Mouse (Mus musculus) MEL (cell line): ENCODE results near the gene Flvcr1. TPM values are rescaled to one million over a fixed set of nuclear protein-coding genes. Genes with fewer than 3 reads are reported as not detected.

Source experiments
- DNase-seq: peaks from one replicate; pipeline ENCODE4 v3.0.0; 2011; ENCODE audit warnings: low read depth, low spot score
- H3K27ac ChIP-seq: 2 replicates; pipeline ENCODE4 v1.5.1; 2012; ENCODE audit warnings: low read depth, mild to moderate bottlenecking, control low read depth, low read length, moderate library complexity; ENCODE audit not compliant: control insufficient read depth
- H3K27me3 ChIP-seq, 2 experiments: fragments of 150-350 bp in 1 of 2; sonication (generic) in 1 of 2; 2 replicates each; pipeline ENCODE4 v1.6.1; 2012; ENCODE audit warnings: low read length in 2 of 2, mild to moderate bottlenecking in 2 of 2, improper control_type of control experiment in 1 of 2, moderate library complexity in 1 of 2; ENCODE audit not compliant: insufficient read depth in 2 of 2, control insufficient read depth in 1 of 2
- H3K36me3 ChIP-seq, 2 experiments: 2 replicates each; pipeline ENCODE4 v1.6.1; 2012 to 2014; ENCODE audit warnings: low read length in 2 of 2, improper control_type of control experiment in 1 of 2, inconsistent platforms in 1 of 2, mild to moderate bottlenecking in 1 of 2; ENCODE audit not compliant: insufficient read depth in 2 of 2, control insufficient read depth in 1 of 2
- H3K4me1 ChIP-seq, 2 experiments: fragments of 150-350 bp in 1 of 2; sonication (generic) in 1 of 2; 2 replicates each; pipeline ENCODE4 v1.6.1; 2012; ENCODE audit warnings: low read length in 2 of 2, improper control_type of control experiment in 1 of 2, mild to moderate bottlenecking in 1 of 2; ENCODE audit not compliant: insufficient read depth in 2 of 2, control insufficient read depth in 1 of 2
- H3K4me3 ChIP-seq, 2 experiments: fragments of 150-350 bp in 1 of 2; sonication (generic) in 1 of 2; 2 replicates each; pipeline ENCODE4 v1.5.1; 2012; ENCODE audit warnings: low read depth in 2 of 2, low read length in 2 of 2, mild to moderate bottlenecking in 2 of 2, moderate library complexity in 2 of 2, control low read depth in 1 of 2, improper control_type of control experiment in 1 of 2; ENCODE audit not compliant: control insufficient read depth in 1 of 2, insufficient read depth in 1 of 2
- H3K79me2 ChIP-seq: 2 replicates; pipeline ENCODE4 v1.6.1; 2012; ENCODE audit warnings: mild to moderate bottlenecking, low read length, moderate library complexity; ENCODE audit not compliant: control insufficient read depth, poor library complexity, insufficient read depth
- H3K9ac ChIP-seq: 2 replicates; pipeline ENCODE4 v1.6.1; 2012; ENCODE audit warnings: low read depth, mild to moderate bottlenecking, control low read depth, low read length, moderate library complexity; ENCODE audit not compliant: control insufficient read depth, poor library complexity, severe bottlenecking
- H3K9me3 ChIP-seq: fragments of 150-350 bp; sonication (generic); replicated peaks from 2 replicates; pipeline ENCODE4 v1.6.1; 2012; ENCODE audit warnings: mild to moderate bottlenecking, low read length, improper control_type of control experiment, moderate library complexity; ENCODE audit not compliant: insufficient read depth
- BHLHE40 ChIP-seq: IDR thresholded peaks from 2 replicates; pipeline ENCODE4 v1.6.1; 2012; ENCODE audit warnings: low read depth, mild to moderate bottlenecking, inconsistent platforms, low read length, improper control_type of control experiment, borderline replicate concordance
- CHD1 ChIP-seq: IDR thresholded peaks from 2 replicates; pipeline ENCODE4 v1.6.1; 2012; ENCODE audit warnings: low read depth, mild to moderate bottlenecking, inconsistent platforms, low read length, improper control_type of control experiment
- CHD2 ChIP-seq: IDR thresholded peaks from 2 replicates; pipeline ENCODE4 v1.6.1; 2011; ENCODE audit warnings: low read length, improper control_type of control experiment
- CTCF ChIP-seq, 3 experiments: IDR thresholded peaks in 2 of 3; conservative IDR thresholded peaks in 1 of 3; 2 replicates each; pipeline ENCODE4 v1.5.1; 2011 to 2012; ENCODE audit warnings: low read length in 3 of 3, low read depth in 2 of 3, mild to moderate bottlenecking in 2 of 3, improper control_type of control experiment in 1 of 3, inconsistent platforms in 1 of 3, mixed read lengths in 1 of 3, moderate library complexity in 1 of 3; ENCODE audit not compliant: control insufficient read depth in 1 of 3, insufficient read depth in 1 of 3, poor library complexity in 1 of 3, severe bottlenecking in 1 of 3
- E2F4 ChIP-seq: IDR thresholded peaks from 2 replicates; pipeline ENCODE4 v1.6.1; 2011; ENCODE audit warnings: low read depth, low read length, improper control_type of control experiment, borderline replicate concordance
- ELF1 ChIP-seq: IDR thresholded peaks from 2 replicates; pipeline ENCODE4 v1.6.1; 2014; ENCODE audit warnings: low read depth, mild to moderate bottlenecking, inconsistent platforms, low read length, improper control_type of control experiment, moderate library complexity
- EP300 ChIP-seq, 2 experiments: IDR thresholded peaks; 2 replicates each; pipeline ENCODE4 v1.6.1; 2011; ENCODE audit warnings: improper control_type of control experiment in 2 of 2, low read length in 2 of 2, low read depth in 1 of 2, mild to moderate bottlenecking in 1 of 2
- ETS1 ChIP-seq: IDR thresholded peaks from 2 replicates; pipeline ENCODE4 v1.6.1; 2012; ENCODE audit warnings: low read depth, mild to moderate bottlenecking, inconsistent platforms, low read length, improper control_type of control experiment, moderate library complexity
- GABPA ChIP-seq: IDR thresholded peaks from 2 replicates; pipeline ENCODE4 v1.6.1; 2012; ENCODE audit warnings: low read depth, mild to moderate bottlenecking, inconsistent platforms, low read length, improper control_type of control experiment, moderate library complexity
- GATA1 ChIP-seq: IDR thresholded peaks from 2 replicates; pipeline ENCODE4 v1.6.1; 2011; ENCODE audit warnings: low read depth, low read length, improper control_type of control experiment
- JUND ChIP-seq: IDR thresholded peaks from 2 replicates; pipeline ENCODE4 v1.6.1; 2011; ENCODE audit warnings: low read depth, mild to moderate bottlenecking, improper control_type of control experiment, low read length
- MAX ChIP-seq: IDR thresholded peaks from 2 replicates; pipeline ENCODE4 v1.6.1; 2011; ENCODE audit warnings: low read length, improper control_type of control experiment
- MEF2A ChIP-seq: IDR thresholded peaks from 2 replicates; pipeline ENCODE4 v1.6.1; 2014; ENCODE audit warnings: low read depth, mild to moderate bottlenecking, inconsistent platforms, low read length, improper control_type of control experiment; ENCODE audit not compliant: poor library complexity, insufficient replicate concordance, severe bottlenecking; ENCODE audit errors: extremely low read depth
- MXI1 ChIP-seq: IDR thresholded peaks from 2 replicates; pipeline ENCODE4 v1.6.1; 2011; ENCODE audit warnings: mild to moderate bottlenecking, low read depth, low read length, improper control_type of control experiment
- MYC ChIP-seq: IDR thresholded peaks from 2 replicates; pipeline ENCODE4 v1.6.1; 2011; ENCODE audit warnings: low read depth, mild to moderate bottlenecking, low read length, improper control_type of control experiment, moderate library complexity
- NELFE ChIP-seq: IDR thresholded peaks from 2 replicates; pipeline ENCODE4 v1.6.1; 2011; ENCODE audit warnings: low read depth, low read length, improper control_type of control experiment
- POLR2A ChIP-seq, 2 experiments: IDR thresholded peaks; 2 replicates each; pipeline ENCODE4 v1.6.1; 2011 to 2012; ENCODE audit warnings: low read length in 2 of 2, mild to moderate bottlenecking in 2 of 2, control low read depth in 1 of 2, improper control_type of control experiment in 1 of 2, low read depth in 1 of 2, moderate library complexity in 1 of 2; ENCODE audit not compliant: control insufficient read depth in 1 of 2, insufficient read depth in 1 of 2, poor library complexity in 1 of 2
- POLR2AphosphoS2 ChIP-seq: IDR thresholded peaks from 2 replicates; pipeline ENCODE4 v1.6.1; 2011; ENCODE audit warnings: low read length, improper control_type of control experiment
- POLR2AphosphoS5 ChIP-seq: IDR thresholded peaks from 2 replicates; pipeline ENCODE4 v1.6.1; 2012; ENCODE audit warnings: low read depth, borderline replicate concordance, mild to moderate bottlenecking, inconsistent platforms, low read length, moderate library complexity, mixed read lengths
- RAD21 ChIP-seq: IDR thresholded peaks from 2 replicates; pipeline ENCODE4 v1.6.1; 2011; ENCODE audit warnings: mild to moderate bottlenecking, low read depth, low read length, improper control_type of control experiment
- RCOR1 ChIP-seq: IDR thresholded peaks from 2 replicates; pipeline ENCODE4 v1.6.1; 2012; ENCODE audit warnings: low read depth, mild to moderate bottlenecking, inconsistent platforms, low read length, improper control_type of control experiment
- SIN3A ChIP-seq: IDR thresholded peaks from 2 replicates; pipeline ENCODE4 v1.6.1; 2012; ENCODE audit warnings: low read length, improper control_type of control experiment, inconsistent platforms
- SMC3 ChIP-seq: IDR thresholded peaks from 2 replicates; pipeline ENCODE4 v1.6.1; 2011; ENCODE audit warnings: low read depth, low read length, improper control_type of control experiment
- TAL1 ChIP-seq: IDR thresholded peaks from 2 replicates; pipeline ENCODE4 v1.6.1; 2012; ENCODE audit warnings: mild to moderate bottlenecking, inconsistent platforms, low read length, moderate library complexity, mixed read lengths
- TBP ChIP-seq: IDR thresholded peaks from 2 replicates; pipeline ENCODE4 v1.8.0; 2011; ENCODE audit warnings: low read depth, low read length, improper control_type of control experiment
- TCF12 ChIP-seq: IDR thresholded peaks from 2 replicates; pipeline ENCODE4 v1.6.1; 2014; ENCODE audit warnings: low read depth, mild to moderate bottlenecking, inconsistent platforms, low read length, improper control_type of control experiment, moderate library complexity
- USF2 ChIP-seq, 2 experiments: IDR thresholded peaks; 2 replicates each; pipeline ENCODE4 v1.6.1; 2011 to 2012; ENCODE audit warnings: improper control_type of control experiment in 2 of 2, low read length in 2 of 2, borderline replicate concordance in 1 of 2, inconsistent platforms in 1 of 2, low read depth in 1 of 2, mild to moderate bottlenecking in 1 of 2; ENCODE audit not compliant: insufficient read depth in 1 of 2
- ZC3H11A ChIP-seq: IDR thresholded peaks from 2 replicates; pipeline ENCODE4 v1.6.1; 2012; ENCODE audit warnings: low read depth, mild to moderate bottlenecking, inconsistent platforms, low read length, improper control_type of control experiment
- ZKSCAN1 ChIP-seq: IDR thresholded peaks from 2 replicates; pipeline ENCODE4 v1.6.1; 2012; ENCODE audit warnings: low read depth, mild to moderate bottlenecking, inconsistent platforms, low read length, improper control_type of control experiment, moderate library complexity
- ZMIZ1 ChIP-seq: IDR thresholded peaks from 2 replicates; pipeline ENCODE4 v1.6.1; 2012; ENCODE audit warnings: low read depth, mild to moderate bottlenecking, inconsistent platforms, low read length, improper control_type of control experiment, moderate library complexity
- polyA plus RNA-seq, 2 experiments: library from polyadenylated mRNA; stranded (reverse) in 1 of 2; unstranded in 1 of 2; fragments of >175 nt in 1 of 2; fragments of >200 nt in 1 of 2; gene quantifications; 2 replicates each; pipeline versions ENCODE4 v1.2.1 to v1.2.4; 2012; ENCODE audit warnings: low replicate concordance in 2 of 2, low read depth in 1 of 2; ENCODE audit not compliant: insufficient read length in 2 of 2, insufficient read depth in 1 of 2, missing spikeins in 1 of 2
- total RNA-seq: library from RNA; depleted of rRNA; stranded (reverse); fragments of 300-350 nt; gene quantifications from 2 replicates; pipeline ENCODE4 v1.2.3, GENCODE M21; 2012

Gene Flvcr1
- total and polyA plus RNA-seq, 3 experiments, result 19.1 to 36.9 TPM; not detected in 1

DNA sequence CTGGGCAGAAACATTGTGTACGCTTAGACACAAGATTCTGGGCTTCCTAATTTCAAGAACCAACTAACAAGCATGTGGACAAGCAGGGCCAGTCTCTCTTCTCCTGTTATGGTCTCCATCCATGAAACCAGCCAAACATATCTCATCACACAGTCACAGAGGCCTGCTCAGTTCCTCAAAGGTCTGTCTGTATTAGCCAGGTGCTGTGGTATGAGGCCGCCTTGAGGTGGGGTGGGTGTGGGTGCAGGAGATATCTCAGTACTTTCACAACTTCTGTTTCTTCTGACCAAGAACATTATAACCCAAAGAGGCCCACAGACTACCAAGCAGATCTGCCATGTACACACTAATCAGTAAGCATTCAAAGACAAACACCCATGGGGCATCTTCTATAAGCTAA lies 19.3 kb upstream of the Flvcr1 start:
- Histone ChIP-seq H3K27me3 (no peaks in the 10 kb centered on the region), H3K36me3 (peaks cover 0 to 19% of the 10 kb centered on the region in 2 experiments; a peak in 3 of 4 replicates), H3K9ac (no peak overlapping the region), H3K79me2 (no peaks in the 10 kb centered on the region), H3K4me1 (peaks cover 7 to 22% of the 10 kb centered on the region in 2 experiments), H3K27ac (no peak overlapping the region), H3K9me3 (no peaks in the 10 kb centered on the region), H3K4me3 (no peak overlapping the region)
- no peak for DNase-seq
- TF ChIP-seq MXI1 (no peak), ZKSCAN1 (no peak), TCF12 (no peak), E2F4 (no peak), BHLHE40 (no peak), SMC3 (no peak), CHD1 (no peak), ZC3H11A (no peak), CTCF (IDR thresholded peaks at IDR 0.05 in 2 of 3, conservative IDR thresholded peaks at IDR 0.05 in 1 of 3; ENCODE audit: control insufficient read depth in 1 of 3, insufficient read depth in 1 of 3, low read depth in 2 of 3, low read length in 3 of 3, poor library complexity in 1 of 3, severe bottlenecking in 1 of 3) (no peak), ZMIZ1 (no peak), CHD2 (no peak), GATA1 (no peak), TAL1 (no peak), TBP (no peak)

DNA sequence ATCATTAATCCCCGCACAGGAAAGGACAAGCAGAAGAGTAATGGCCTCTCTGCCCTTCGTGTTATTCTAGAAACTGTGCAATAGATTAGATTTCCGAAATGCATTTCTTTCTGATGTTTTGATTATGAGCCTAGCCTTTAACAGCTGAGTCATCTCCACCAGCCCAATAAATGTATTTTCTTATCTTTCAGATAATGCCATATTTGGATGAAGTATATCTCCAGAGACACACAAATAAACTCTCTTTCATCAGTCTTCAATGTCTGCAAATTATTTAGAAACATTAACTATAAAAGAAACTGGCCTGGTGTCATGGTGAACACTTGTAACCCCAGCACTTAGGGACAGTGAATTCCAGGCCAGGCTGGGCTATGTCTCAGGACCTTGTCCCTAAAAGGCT lies 16.7 kb upstream of the Flvcr1 start:
- Histone ChIP-seq H3K27ac (peak overlapping the region; percentile 31), H3K27me3 (no peaks in the 10 kb centered on the region), H3K4me3 (no peak overlapping the region), H3K36me3 (peaks cover 0 to 19% of the 10 kb centered on the region in 2 experiments; a peak in 3 of 4 replicates), H3K9ac (no peak overlapping the region), H3K79me2 (no peaks in the 10 kb centered on the region), H3K9me3 (no peaks in the 10 kb centered on the region), H3K4me1 (peaks cover 7 to 22% of the 10 kb centered on the region in 2 experiments)
- no peak for DNase-seq
- TF ChIP-seq RCOR1, result no peak
- TF ChIP-seq GATA1, result peak; percentile 75; the same call in 1 of the 2 replicates
- TF ChIP-seq CHD1, result no peak
- TF ChIP-seq JUND, result no peak
- TF ChIP-seq BHLHE40, result no peak
- no peak for TF ChIP-seq MEF2A
- TF ChIP-seq CHD2, result no peak
- TF ChIP-seq ZKSCAN1, result no peak
- no peak for TF ChIP-seq TBP
- no peak for TF ChIP-seq RAD21
- no peak for TF ChIP-seq USF2 (IDR thresholded peaks at IDR 0.05; ENCODE audit: borderline replicate concordance in 1 of 2, insufficient read depth in 1 of 2, low read depth in 1 of 2, low read length in 2 of 2)
- TF ChIP-seq POLR2AphosphoS5, result no peak
- 0 out of 2 replicates have a peak, but pooled peaks have one; percentile 24 for TF ChIP-seq GABPA
- TF ChIP-seq SMC3, result no peak
- no peak for TF ChIP-seq SIN3A
- no peak for TF ChIP-seq MYC
- TF ChIP-seq EP300 (IDR thresholded peaks at IDR 0.05; ENCODE audit: low read depth in 1 of 2, low read length in 2 of 2), result peak; percentile 45 to 67; a peak in 3 of 4 replicates
- TF ChIP-seq ETS1, result peak; percentile 80
- no peak for TF ChIP-seq ZMIZ1
- no peak for TF ChIP-seq POLR2AphosphoS2
- no peak for TF ChIP-seq CTCF (IDR thresholded peaks at IDR 0.05 in 2 of 3, conservative IDR thresholded peaks at IDR 0.05 in 1 of 3; ENCODE audit: control insufficient read depth in 1 of 3, insufficient read depth in 1 of 3, low read depth in 2 of 3, low read length in 3 of 3, poor library complexity in 1 of 3, severe bottlenecking in 1 of 3)
- no peak for TF ChIP-seq NELFE
- no peak for TF ChIP-seq ZC3H11A
- TF ChIP-seq MAX, result no peak
- TF ChIP-seq POLR2A (IDR thresholded peaks at IDR 0.05; ENCODE audit: control insufficient read depth in 1 of 2, insufficient read depth in 1 of 2, low read depth in 1 of 2, low read length in 2 of 2, poor library complexity in 1 of 2), result no peak
- TF ChIP-seq E2F4, result no peak
- no peak for TF ChIP-seq ELF1
- TF ChIP-seq TAL1, result no peak
